Mouse (Mus musculus) heart, adult 10 weeks (tissue): ENCODE results near the gene Dock1. TPM values are rescaled to one million over a fixed set of nuclear protein-coding genes. Genes with fewer than 3 reads are reported as not detected.

ENCODE experiments used
- polyA plus RNA-seq: library from polyadenylated mRNA; stranded (reverse); fragments of 350-450 nt; fragmentation: Illumina TruSeq; extraction: RNeasy Lipid Tissue Mini Kit (QIAGEN cat#74804); gene quantifications from one replicate; pipeline ENCODE4 v1.2.3, GENCODE M21; 2014; ENCODE audit warnings: low read depth, low replicate concordance

Dock1 gene
- polyA plus RNA-seq, result 14.1 TPM

GRCm38 (mm10) chr7:134670312-134671002 lies at the start of gene Dock1:
Gene Dock1 (plus strand): TSS chr7:134670654.

GRCm38 (mm10) chr7:134937927-134938609 lies 267.6 kb downstream of the Dock1 start, which contains the start of gene Fam196a:
Gene Fam196a (minus strand): TSS chr7:134938430.

